Mouse (Mus musculus): Measurements from ENCODE around the gene BC025920.
"Not testable (repeated sequence)": the region's sequence is repeated elsewhere in the genome, so short reads cannot be mapped to it uniquely, and the experiment has no call there.

The BC025920 gene

GRCm38 (mm10) chr10:81640825-81641224 is 34.8 kb downstream of the BC025920 start:
- ATAC-seq (ENCODE audit: insufficient number of reproducible peaks, low FRiP score, low TSS enrichment), result not testable (repeated sequence)

- ATAC-seq (ENCODE audit: insufficient number of reproducible peaks, low FRiP score, low TSS enrichment), result no peak
These were observed 35.5 kb downstream of the BC025920 start for GRCm38 (mm10) chr10:81641566-81641965.

DNA sequence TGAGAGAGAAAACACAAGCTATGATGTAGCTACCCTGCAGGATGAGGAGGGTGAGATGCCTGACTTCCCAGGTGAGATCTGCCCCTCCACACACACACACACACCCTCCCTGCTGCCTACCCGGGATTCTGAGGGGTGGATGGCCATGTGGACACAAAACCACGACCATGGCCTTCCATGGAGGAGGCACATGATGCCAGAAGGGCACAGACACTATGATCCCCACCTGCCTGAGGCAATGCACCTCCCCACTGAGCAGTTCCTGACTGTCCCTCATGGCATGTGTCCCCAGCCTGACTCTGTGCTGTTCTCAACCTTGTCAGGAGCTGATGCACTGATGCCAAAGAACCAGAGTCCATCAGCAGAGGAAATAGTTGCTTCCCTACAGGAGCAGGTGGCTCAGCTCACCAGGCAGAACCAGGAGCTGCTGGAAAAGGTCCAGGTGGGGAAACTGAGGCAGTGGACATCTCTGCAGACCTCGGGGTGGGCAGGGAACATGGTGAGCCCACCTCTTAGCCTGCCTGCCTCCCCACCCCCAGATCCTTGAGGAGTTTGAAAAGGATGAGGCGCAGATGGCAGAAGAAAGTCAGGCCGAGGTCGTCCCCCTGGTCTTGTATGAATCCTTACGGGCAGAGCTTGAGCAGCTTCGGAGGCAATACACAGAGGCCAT is 36.0 kb downstream of the BC025920 start:
- no peak for ATAC-seq (ENCODE audit: insufficient number of reproducible peaks, low FRiP score, low TSS enrichment)

GRCm38 (mm10) chr10:81642648-81643448 is 36.8 kb downstream of the BC025920 start:
- peak; percentile 42 for ATAC-seq (ENCODE audit: insufficient number of reproducible peaks, low FRiP score, low TSS enrichment)

DNA sequence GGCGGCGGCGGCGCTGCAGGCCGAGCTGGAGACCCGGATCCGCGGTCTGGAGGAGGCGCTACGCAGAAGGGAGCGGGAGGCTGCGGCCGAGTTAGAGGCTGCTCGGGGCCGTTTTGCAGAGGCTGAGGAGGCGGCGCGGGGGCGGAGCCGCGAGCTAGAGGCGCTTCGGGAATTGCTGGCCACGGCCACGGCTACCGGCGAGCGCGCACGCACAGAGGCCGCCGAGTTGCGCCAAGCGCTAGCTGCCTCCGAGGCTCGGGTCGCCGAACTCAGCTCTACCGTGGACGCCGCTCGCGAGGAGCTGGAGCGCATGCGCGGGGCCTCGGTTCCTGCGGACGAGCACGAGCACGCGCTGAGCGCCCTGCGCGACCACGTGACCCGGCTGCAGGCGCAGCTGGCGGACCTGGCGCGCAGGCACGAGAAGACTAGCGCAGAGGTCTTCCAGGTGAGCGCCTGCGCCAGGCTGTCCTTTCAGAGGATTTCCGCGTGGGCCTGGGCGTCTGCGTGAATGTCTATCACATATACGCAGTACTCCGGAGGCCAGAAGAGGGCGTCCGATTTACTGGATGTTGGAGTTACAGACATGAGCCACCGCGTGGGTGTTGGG is 37.5 kb downstream of the BC025920 start:
- ATAC-seq (ENCODE audit: insufficient number of reproducible peaks, low FRiP score, low TSS enrichment), result peak; percentile 90

- no peak for ATAC-seq (ENCODE audit: insufficient number of reproducible peaks, low FRiP score, low TSS enrichment)
These were observed 38.1 kb downstream of the BC025920 start for GRCm38 (mm10) chr10:81644162-81644561.

- ATAC-seq (ENCODE audit: insufficient number of reproducible peaks, low FRiP score, low TSS enrichment), result no peak
These were observed 38.6 kb downstream of the BC025920 start for GRCm38 (mm10) chr10:81644716-81645115.

DNA sequence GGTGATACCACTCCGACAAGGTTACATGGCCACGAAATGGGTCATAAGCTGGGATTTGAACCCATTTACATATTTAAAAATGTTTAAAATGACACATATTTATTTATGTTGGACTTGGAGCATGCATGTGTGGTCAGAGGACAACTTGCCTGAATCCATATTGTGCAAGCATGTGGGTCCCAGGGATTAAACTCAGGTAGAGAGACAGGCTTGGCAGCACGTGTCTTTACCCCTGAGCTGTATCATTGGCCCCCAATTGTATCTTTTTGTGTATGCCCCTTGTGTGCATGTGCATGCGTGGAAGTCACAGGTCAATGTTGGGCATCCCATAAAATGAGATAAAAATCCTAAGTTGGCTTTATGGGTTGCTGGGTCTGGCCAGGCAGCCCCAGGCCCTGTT is 39.3 kb downstream of the BC025920 start:
- no peak for ATAC-seq (ENCODE audit: insufficient number of reproducible peaks, low FRiP score, low TSS enrichment)

DNA sequence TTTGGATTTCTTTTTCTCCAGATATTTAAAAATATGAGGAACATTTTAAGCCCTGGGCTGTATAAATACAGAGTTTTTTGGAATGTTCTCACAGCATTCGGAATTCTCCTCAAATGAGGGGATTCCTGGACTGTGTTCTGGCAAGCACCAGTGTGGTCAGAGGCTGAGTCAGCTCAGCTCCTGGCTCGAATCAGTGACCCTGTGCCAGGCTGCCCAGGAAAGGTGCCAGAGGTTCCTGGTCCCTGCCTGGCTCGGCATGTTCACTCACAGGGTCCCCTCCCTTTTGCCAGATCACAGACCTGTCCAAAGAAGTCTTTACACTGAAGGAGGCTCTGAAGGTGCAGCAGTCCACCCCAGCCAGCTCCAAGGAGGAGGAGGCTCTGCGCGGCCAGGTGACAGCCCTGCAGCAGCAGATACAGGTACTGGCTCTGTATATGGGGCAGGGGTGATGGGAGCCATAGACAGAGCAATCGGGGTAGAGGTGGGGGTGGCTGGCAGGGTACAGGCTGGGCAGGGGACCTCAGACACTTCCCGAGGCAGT is 40.0 kb downstream of the BC025920 start:
- no peak for ATAC-seq (ENCODE audit: insufficient number of reproducible peaks, low FRiP score, low TSS enrichment)

DNA sequence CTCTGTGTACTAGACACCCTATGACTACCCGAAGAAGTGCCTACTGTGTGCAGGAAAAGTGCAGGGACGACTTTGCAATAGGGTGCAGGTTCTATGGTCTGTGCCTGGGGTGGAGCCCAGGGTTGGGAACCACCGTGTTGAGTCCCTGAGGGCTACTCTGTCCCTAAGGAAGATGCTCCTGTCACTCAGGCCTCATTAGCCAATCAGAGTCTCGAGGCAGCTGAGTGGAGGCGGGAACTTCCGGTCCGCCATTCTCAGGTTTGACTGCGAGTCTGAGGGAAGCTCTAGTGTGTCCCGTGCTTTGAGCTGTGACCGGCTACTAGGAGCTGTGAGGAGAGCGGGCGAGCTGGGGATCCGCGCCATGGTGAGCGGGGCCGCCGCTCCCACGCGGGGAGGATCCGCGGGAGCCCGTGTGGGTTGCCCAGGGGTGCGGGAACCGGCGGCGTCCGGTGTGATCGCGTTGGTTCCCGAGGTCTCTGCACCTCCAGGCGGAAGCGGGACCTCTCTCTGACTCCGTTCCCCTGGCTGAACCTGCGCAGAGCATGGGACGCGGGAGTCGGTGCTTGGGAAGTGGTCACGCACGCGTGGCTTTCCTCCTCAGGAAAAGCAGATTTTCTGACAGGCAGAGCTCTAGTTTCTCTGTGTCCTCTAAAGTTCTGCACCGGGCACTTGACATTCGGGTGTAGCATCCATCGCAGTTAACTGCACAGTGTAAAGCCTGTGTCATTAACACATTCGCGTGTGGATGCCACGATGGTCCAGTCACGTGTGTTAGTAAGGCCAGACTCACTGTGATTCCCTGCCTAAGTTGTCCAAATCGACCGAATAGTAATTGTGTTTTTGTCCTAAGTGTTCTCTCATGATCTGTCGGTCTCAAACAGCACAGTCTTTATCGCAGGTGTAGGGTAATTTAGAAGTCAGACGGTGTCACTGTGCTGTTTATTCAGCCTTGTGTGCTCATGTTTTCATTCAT is 43.0 kb downstream of the BC025920 start, which contains the start of gene Gm10778:
Gene Gm10778 (plus strand): TSS at position 257 of the 973 bp plus-strand sequence.
- ATAC-seq (ENCODE audit: insufficient number of reproducible peaks, low FRiP score, low TSS enrichment), result peak; percentile 99

GRCm38 (mm10) chr10:81655178-81655577 is 49.1 kb downstream of the BC025920 start:
- ATAC-seq (ENCODE audit: insufficient number of reproducible peaks, low FRiP score, low TSS enrichment), result no peak

- no peak for ATAC-seq (ENCODE audit: insufficient number of reproducible peaks, low FRiP score, low TSS enrichment)
These were observed 50.1 kb downstream of the BC025920 start for GRCm38 (mm10) chr10:81656174-81656573.
